Mouse (Mus musculus) bone marrow, adult 2 months (tissue): ENCODE data around the gene Fam163a.

Source experiments
- CTCF ChIP-seq: fragments of 200-500 bp; IDR thresholded peaks from 2 replicates; pipeline ENCODE4 v1.5.1; 2011; ENCODE audit warnings: low read length, control low read depth; ENCODE audit not compliant: control insufficient read depth, insufficient read depth
- POLR2A ChIP-seq: fragments of 200-500 bp; IDR thresholded peaks from 2 replicates; pipeline ENCODE4 v1.6.1; 2011; ENCODE audit warnings: low read depth, mild to moderate bottlenecking, control low read depth, low read length, borderline replicate concordance; ENCODE audit not compliant: control insufficient read depth

GRCm38 (mm10) chr1:156217941-156218340 is 13.1 kb upstream of the Fam163a start:
- no peak for TF ChIP-seq POLR2A
- no peak for TF ChIP-seq CTCF
